Mouse (Mus musculus) testis, adult 2 months (tissue): Measurements from ENCODE around the gene Klf5.

Experiments used
- CTCF ChIP-seq: fragments of 200-500 bp; IDR thresholded peaks from 2 replicates; pipeline ENCODE4 v1.5.1; 2012; ENCODE audit warnings: low read depth, mild to moderate bottlenecking, inconsistent platforms, low read length, moderate library complexity; ENCODE audit not compliant: control insufficient read depth, insufficient read depth, insufficient replicate concordance
- POLR2A ChIP-seq: fragments of 200-500 bp; IDR thresholded peaks from 2 replicates; pipeline ENCODE4 v1.6.1; 2012; ENCODE audit warnings: low read depth, mild to moderate bottlenecking, inconsistent platforms, low read length, moderate library complexity; ENCODE audit not compliant: control insufficient read depth

DNA sequence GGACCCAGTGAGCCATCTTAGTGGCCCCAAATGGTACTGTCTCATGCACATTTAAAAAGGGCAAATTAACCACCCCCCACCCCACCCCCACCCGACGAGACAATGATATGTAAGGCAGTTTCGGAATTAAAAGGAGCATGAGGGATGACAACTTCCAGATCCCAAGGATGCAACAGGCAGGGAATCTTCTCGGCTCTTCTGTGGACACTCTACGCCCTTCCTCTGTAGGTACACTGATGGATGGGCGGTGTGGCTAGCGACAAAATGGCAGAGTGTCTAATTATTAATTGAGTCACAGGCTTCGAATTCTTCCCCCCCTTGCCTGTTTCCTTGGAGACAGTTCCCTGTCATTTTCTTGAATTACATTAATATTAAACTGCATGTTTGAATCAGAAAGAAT lies 40.5 kb downstream of the Klf5 start:
- TF ChIP-seq CTCF (no peak), POLR2A (no peak)
